Mouse (Mus musculus) heart, adult 2 months (tissue): ENCODE data around the gene Arpc4. TPM values are rescaled to one million over a fixed set of nuclear protein-coding genes. Genes with fewer than 3 reads are reported as not detected.

Experiments
- DNase-seq, 2 experiments: peaks; one replicate each; pipeline ENCODE4 v3.0.0; 2021
- H3K27ac ChIP-seq: fragments of 200-600 bp; 2 replicates; pipeline ENCODE4 v1.8.1; 2022
- H3K27me3 ChIP-seq: fragments of 200-500 bp; 2 replicates; pipeline ENCODE4 v1.6.1; 2012; ENCODE audit warnings: mild to moderate bottlenecking, low read length, inconsistent platforms, mixed read lengths; ENCODE audit not compliant: control insufficient read depth, insufficient read depth
- H3K36me3 ChIP-seq: fragments of 200-500 bp; 2 replicates; pipeline ENCODE4 v1.6.1; 2012; ENCODE audit warnings: low read length, inconsistent platforms; ENCODE audit not compliant: control insufficient read depth, insufficient read depth
- H3K4me1 ChIP-seq: fragments of 200-500 bp; 2 replicates; pipeline ENCODE4 v1.6.1; 2011; ENCODE audit warnings: low read length; ENCODE audit not compliant: control insufficient read depth, insufficient read depth
- H3K4me3 ChIP-seq: fragments of 200-600 bp; 2 replicates; pipeline ENCODE4 v1.8.1; 2022
- H3K79me2 ChIP-seq: fragments of 200-500 bp; replicated peaks from 2 replicates; pipeline ENCODE4 v1.6.1; 2012; ENCODE audit warnings: mild to moderate bottlenecking, inconsistent platforms, low read length, moderate library complexity, mixed read lengths; ENCODE audit not compliant: control insufficient read depth, insufficient read depth
- H3K9ac ChIP-seq: fragments of 200-500 bp; 2 replicates; pipeline ENCODE4 v1.6.1; 2012; ENCODE audit warnings: low read depth, mild to moderate bottlenecking, control low read depth, inconsistent platforms, low read length, mixed read lengths
- CTCF ChIP-seq: fragments of 200-600 bp; IDR thresholded peaks from 2 replicates; pipeline ENCODE4 v1.8.1; 2022; ENCODE audit warnings: antibody characterized with exemption, mild to moderate bottlenecking, moderate library complexity
- EP300 ChIP-seq: fragments of 200-500 bp; IDR thresholded peaks from 2 replicates; pipeline ENCODE4 v1.6.1; 2011; ENCODE audit warnings: low read depth, low read length, control low read depth; ENCODE audit not compliant: insufficient read depth
- POLR2A ChIP-seq: fragments of 200-500 bp; IDR thresholded peaks from 2 replicates; pipeline ENCODE4 v1.6.1; 2011; ENCODE audit warnings: mild to moderate bottlenecking, low read depth, low read length, control low read depth; ENCODE audit not compliant: insufficient read depth
- whole genome bisulfite sequencing: fragments of 180-500 bp; shearing (Covaris S2); methylation state at CpG from one replicate; pipeline ENCODE4 v1.1.7; 2018; 5-methylcytosine and 5-hydroxymethylcytosine counted together
- intact Hi-C: fragments of 180-260 bp; cut with DNase I; formaldehyde crosslinking; loops from one replicate; pipeline ENCODE4 v1.15.1; 2025
- microRNA-seq, 2 experiments: library from miRNA; unstranded; fragments of <30 nt; microRNA quantifications; one replicate each; pipeline ENCODE4 v1.2.0; 2021
- polyA plus RNA-seq: library from polyadenylated mRNA; depleted of rRNA; stranded (reverse); fragments of >200 nt; gene quantifications from 2 replicates; pipeline ENCODE4 v1.2.3, GENCODE M21; 2012; rRNA removed
- total RNA-seq, 2 experiments: library from RNA; stranded (reverse); gene quantifications; 2 replicates each; pipeline ENCODE4 v1.2.3; 2021

Gene Arpc4
- total and polyA plus RNA-seq, 3 experiments = 26.6 to 66.9 (median 66.4) TPM

GRCm38 (mm10) chr6:113435664-113436205 lies 57.8 kb downstream of the Arpc4 start, which contains the start of gene Cidec:
Gene Cidec, minus strand, starts transcription at chr6:113435760.
- no peaks in the 10 kb centered on the region for H3K79me2 ChIP-seq
- no peaks in the 10 kb centered on the region for H3K27me3 ChIP-seq
- no peak within 1 kb of the TSS for H3K4me3 ChIP-seq
- no peaks in the 10 kb centered on the region for H3K4me1 ChIP-seq
- DNase-seq = no peak
- H3K36me3 ChIP-seq = no peaks in the 10 kb centered on the region
- 70% methylated on average over 9 of the region's 9 CpGs for whole genome bisulfite sequencing
- H3K27ac ChIP-seq = no peak within 1 kb of the TSS
- intact Hi-C loops = no loop called here
- H3K9ac ChIP-seq = no peak within 1 kb of the TSS
- no peak for TF ChIP-seq EP300
- TF ChIP-seq POLR2A = no peak
- TF ChIP-seq CTCF = no peak

DNA sequence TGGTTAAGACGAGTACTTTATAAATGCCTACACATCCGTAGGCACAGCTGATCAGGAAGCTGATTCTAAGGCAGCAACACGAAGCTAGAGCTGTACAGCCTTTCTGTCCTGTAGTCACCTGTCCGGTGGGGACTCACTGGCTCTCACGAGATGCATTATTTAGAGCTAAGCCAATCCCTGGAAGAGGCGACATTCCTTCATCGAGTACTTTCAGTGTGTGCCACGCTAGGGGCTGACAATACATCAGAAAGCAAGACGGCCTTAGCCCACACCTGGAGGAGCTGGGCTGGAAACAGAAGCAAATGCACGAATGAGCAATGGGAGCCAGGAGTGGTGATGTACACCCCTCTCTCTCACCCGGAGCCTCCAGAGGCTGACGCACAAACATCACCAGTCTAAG lies 59.2 kb downstream of the Arpc4 start:
- no peak overlapping the region for H3K27ac ChIP-seq
- TF ChIP-seq EP300 (no peak), CTCF (no peak), POLR2A (no peak)
- intact Hi-C loops = no loop called here

GRCm38 (mm10) chr6:113438721-113439430 lies 61.0 kb downstream of the Arpc4 start:
- H3K9ac ChIP-seq = no peak overlapping the region
- intact Hi-C loops = no loop called here
- H3K79me2 ChIP-seq = no peaks in the 10 kb centered on the region
- DNase-seq = no peak
- H3K4me1 ChIP-seq = peaks cover 2% of the 10 kb centered on the region
- no peaks in the 10 kb centered on the region for H3K36me3 ChIP-seq
- WGBS = 53% methylated on average over 12 of the region's 12 CpGs
- no peak overlapping the region for H3K4me3 ChIP-seq
- TF ChIP-seq POLR2A = no peak
- TF ChIP-seq CTCF = no peak
- TF ChIP-seq EP300 = no peak
- H3K27ac ChIP-seq = no peak overlapping the region
- H3K27me3 ChIP-seq = no peaks in the 10 kb centered on the region

More for the DNA sequence above, 59.2 kb downstream of the Arpc4 start:
- no peak for DNase-seq
- Histone ChIP-seq H3K36me3 (no peaks in the 10 kb centered on the region), H3K4me3 (no peak overlapping the region), H3K79me2 (no peaks in the 10 kb centered on the region), H3K4me1 (no peaks in the 10 kb centered on the region; the same call in 1 of the 2 replicates), H3K9ac (no peak overlapping the region), H3K27me3 (no peaks in the 10 kb centered on the region)
- WGBS = 71% methylated on average over 12 of the region's 12 CpGs

Small RNAs within 50 kb of the gene (microRNA-seq; reads per million reads assigned to microRNA genes)
- gene Gm24387 = 0 reads per million in 2 experiments

Other genes with a start within 250 kb of the Arpc4 start
- gene Lhfpl4, start 182.7 kb upstream of the Arpc4 start, total RNA-seq = under 1 TPM; 0.18 to 0.41 TPM
- gene Lhfpl4, start 182.7 kb upstream of the Arpc4 start, polyA plus RNA-seq = 0.23 and 0.44 TPM in 2 replicates
- gene Mtmr14, start 140.3 kb upstream of the Arpc4 start, total RNA-seq = 10 to 100 TPM; 13.3 to 15.7 TPM
- 17.4 and 23.7 TPM in 2 replicates for gene Mtmr14, start 140.3 kb upstream of the Arpc4 start, polyA plus RNA-seq
- under 1 TPM in 1 of 2 experiments, not detected in 1; 0.09 TPM for gene Cpne9, start 95.8 kb upstream of the Arpc4 start, total RNA-seq
- 0.02 and 0.12 TPM in 2 replicates for gene Cpne9, start 95.8 kb upstream of the Arpc4 start, polyA plus RNA-seq
- gene Brpf1, start 71.0 kb upstream of the Arpc4 start, total RNA-seq = 10 to 100 TPM; 11.0 to 14.4 TPM
- 9.9 and 12.8 TPM in 2 replicates for gene Brpf1, start 71.0 kb upstream of the Arpc4 start, polyA plus RNA-seq
- gene Ogg1, start 51.1 kb upstream of the Arpc4 start, total RNA-seq = 1 to 10 TPM; 5.0 to 5.7 TPM
- 10.2 and 10.3 TPM in 2 replicates for gene Ogg1, start 51.1 kb upstream of the Arpc4 start, polyA plus RNA-seq
- 10 to 100 TPM; 63.0 to 68.2 TPM for gene Camk1, start 34.1 kb upstream of the Arpc4 start, total RNA-seq
- 74.8 and 98.0 TPM in 2 replicates for gene Camk1, start 34.1 kb upstream of the Arpc4 start, polyA plus RNA-seq
- 10 to 100 TPM; 23.5 to 24.2 TPM for gene Tada3, start 232 bp upstream of the Arpc4 start, total RNA-seq
- 16.1 and 16.2 TPM in 2 replicates for gene Tada3, start 232 bp upstream of the Arpc4 start, polyA plus RNA-seq
- gene Ttll3, start 11.1 kb downstream of the Arpc4 start, total RNA-seq = 1 to 10 TPM in 1 of 2 experiments, under 1 TPM in 1; 0.97 to 1.5 TPM
- gene Ttll3, start 11.1 kb downstream of the Arpc4 start, polyA plus RNA-seq = 3.2 and 4.8 TPM in 2 replicates
- 10 to 100 TPM in 1 of 2 experiments, 1 to 10 TPM in 1; 8.3 to 10.3 TPM for gene Rpusd3, start 41.2 kb downstream of the Arpc4 start, total RNA-seq
- gene Rpusd3, start 41.2 kb downstream of the Arpc4 start, polyA plus RNA-seq = 30.4 and 39.0 TPM in 2 replicates
- 10 to 100 TPM in 1 of 2 experiments, 1 to 10 TPM in 1; 7.8 to 10.6 TPM for gene Cidec, start 57.6 kb downstream of the Arpc4 start, total RNA-seq
- 36.8 and 77.7 TPM in 2 replicates for gene Cidec, start 57.6 kb downstream of the Arpc4 start, polyA plus RNA-seq
- 10 to 100 TPM; 21.1 to 22.5 TPM for gene Jagn1, start 64.5 kb downstream of the Arpc4 start, total RNA-seq
- gene Jagn1, start 64.5 kb downstream of the Arpc4 start, polyA plus RNA-seq = 43.3 and 57.2 TPM in 2 replicates
- 1 to 10 TPM in 1 of 2 experiments, under 1 TPM in 1; 0.55 to 1.1 TPM for gene Il17re, start 80.4 kb downstream of the Arpc4 start, total RNA-seq
- 1.2 and 1.9 TPM in 2 replicates for gene Il17re, start 80.4 kb downstream of the Arpc4 start, polyA plus RNA-seq
- gene Il17rc, start 93.3 kb downstream of the Arpc4 start, total RNA-seq = 1 to 10 TPM; 6.5 to 7.5 TPM
- gene Il17rc, start 93.3 kb downstream of the Arpc4 start, polyA plus RNA-seq = 12.1 and 13.6 TPM in 2 replicates
- gene Creld1, start 105.2 kb downstream of the Arpc4 start, total RNA-seq = 10 to 100 TPM; 53.0 to 56.7 TPM
- gene Creld1, start 105.2 kb downstream of the Arpc4 start, polyA plus RNA-seq = 32.4 and 41.4 TPM in 2 replicates
- not detected for gene Prrt3, start 123.8 kb downstream of the Arpc4 start, total RNA-seq
- not detected in 2 replicates for gene Prrt3, start 123.8 kb downstream of the Arpc4 start, polyA plus RNA-seq
- 10 to 100 TPM; 52.5 to 58.2 TPM for gene Emc3, start 153.5 kb downstream of the Arpc4 start, total RNA-seq
- 41.0 and 66.3 TPM in 2 replicates for gene Emc3, start 153.5 kb downstream of the Arpc4 start, polyA plus RNA-seq
- gene Fancd2, start 153.6 kb downstream of the Arpc4 start, total RNA-seq = under 1 TPM in 1 of 2 experiments, not detected in 1; 0.18 TPM
- gene Fancd2, start 153.6 kb downstream of the Arpc4 start, polyA plus RNA-seq = 0.29 and 0.61 TPM in 2 replicates
- gene Fancd2os, start 222.6 kb downstream of the Arpc4 start, total RNA-seq = not detected
- gene Fancd2os, start 222.6 kb downstream of the Arpc4 start, polyA plus RNA-seq = not detected in 2 replicates
- 10 to 100 TPM; 60.4 to 70.2 TPM for gene Brk1, start 226.7 kb downstream of the Arpc4 start, total RNA-seq
- gene Brk1, start 226.7 kb downstream of the Arpc4 start, polyA plus RNA-seq = 128 and 199 TPM in 2 replicates
- gene Vhl, start 245.8 kb downstream of the Arpc4 start, total RNA-seq = 1 to 10 TPM; 8.3 to 8.6 TPM
- gene Vhl, start 245.8 kb downstream of the Arpc4 start, polyA plus RNA-seq = 11.2 and 12.0 TPM in 2 replicates